Mouse (Mus musculus): ENCODE data around the gene Olfr1513.

GRCm38 (mm10) chr14:52356308-52356707 lies at the start of gene Olfr1513:
- no peak for TF ChIP-seq CTCF (IDR thresholded peaks at IDR 0.05; ENCODE audit: control insufficient read depth, insufficient read depth, insufficient read length)
- no peak for TF ChIP-seq CEBPB (IDR thresholded peaks at IDR 0.05; ENCODE audit: low read depth)

Data from C2C12 (cell line).